Mouse (Mus musculus) left cerebral cortex, postnatal 36 days (tissue): ENCODE data around the gene Olfr802. TPM values are rescaled to one million over a fixed set of nuclear protein-coding genes. Genes with fewer than 3 reads are reported as not detected.

Experiments
- DNase-seq, 2 experiments: peaks; one replicate each; pipeline ENCODE4 v3.0.0; 2021 to 2022; ENCODE audit warnings: low spot score in 2 of 2, mixed read lengths in 1 of 2
- intact Hi-C: fragments of 180-260 bp; cut with DNase I; formaldehyde crosslinking; loops from one replicate; pipeline ENCODE4 v1.15.1; 2025
- microRNA-seq: library from miRNA; unstranded; fragments of <30 nt; microRNA quantifications from one replicate; pipeline ENCODE4 v1.2.0, GENCODE M21; 2022
- total RNA-seq, 2 experiments: library from RNA; stranded (reverse); gene quantifications; 2 replicates each; pipeline ENCODE4 v1.2.3; 2021

Gene Olfr802
- under 1 TPM; 0.07 to 0.15 TPM for total RNA-seq

- DNase-seq: no peak
- intact Hi-C loops: no loop called here
Observed at GRCm38 (mm10) chr10:129688069-129688468, at the start of gene Olfr802. TSS of gene Olfr802 (minus strand) at chr10:129688169.

GRCm38 (mm10) chr10:129729275-129729674 lies 41.3 kb upstream of the Olfr802 start, which contains the start of gene Olfr805:
TSS of gene Olfr805 (minus strand) at chr10:129729375.
- intact Hi-C loops: no loop called here
- DNase-seq: no peak

- intact Hi-C loops: no loop called here
Observed at GRCm38 (mm10) chr10:129702910-129703309, 14.9 kb upstream of the Olfr802 start, which contains the start of gene Olfr804. TSS of gene Olfr804 (plus strand) at chr10:129703210.

GRCm38 (mm10) chr10:129694186-129694585 lies 6.2 kb upstream of the Olfr802 start, which contains the start of gene Olfr803:
TSS of gene Olfr803 (minus strand) at chr10:129694286.
- intact Hi-C loops: no loop called here
- DNase-seq: no peak

More at GRCm38 (mm10) chr10:129702910-129703309, 14.9 kb upstream of the Olfr802 start, which contains the start of gene Olfr804:
- DNase-seq: no peak

- intact Hi-C loops: no loop called here
- no peak for DNase-seq
Observed at GRCm38 (mm10) chr10:129673765-129674164, 14.2 kb downstream of the Olfr802 start, which contains the start of gene Olfr801. TSS of gene Olfr801 (minus strand) at chr10:129673865.

GRCm38 (mm10) chr10:129657394-129657793 lies 30.6 kb downstream of the Olfr802 start, which contains the start of gene Olfr800:
TSS of gene Olfr800 (plus strand) at chr10:129657694.
- intact Hi-C loops: no loop called here
- no peak for DNase-seq

- intact Hi-C loops: no loop called here
- DNase-seq: no peak
Observed at GRCm38 (mm10) chr10:129651763-129652162, 36.2 kb downstream of the Olfr802 start.

- DNase-seq: no peak
Observed at GRCm38 (mm10) chr10:129637184-129637583, 50.8 kb downstream of the Olfr802 start, which contains the start of gene Olfr799. TSS of gene Olfr799 (plus strand) at chr10:129637484.

GRCm38 (mm10) chr10:129627834-129628233 lies 60.1 kb downstream of the Olfr802 start, which contains the start of gene Olfr798:
TSS of gene Olfr798 (minus strand) at chr10:129627934.
- no peak for DNase-seq
- intact Hi-C loops: no loop called here

More at GRCm38 (mm10) chr10:129637184-129637583, 50.8 kb downstream of the Olfr802 start, which contains the start of gene Olfr799:
- intact Hi-C loops: no loop called here

Small RNA genes lying within 50 kb of the gene (microRNA-seq; reads per million reads assigned to microRNA genes)
- gene Gm24485: not detected

Other genes with a start within 250 kb of the Olfr802 start
- not detected for gene Olfr787, start 226.3 kb downstream of the Olfr802 start, total RNA-seq
- gene Olfr788, start 217.2 kb downstream of the Olfr802 start, total RNA-seq: not detected
- gene Olfr789, start 203.4 kb downstream of the Olfr802 start, total RNA-seq: not detected
- not detected for gene Olfr790, start 189.7 kb downstream of the Olfr802 start, total RNA-seq
- gene Olfr791, start 166.4 kb downstream of the Olfr802 start, total RNA-seq: not detected
- not detected for gene Olfr792, start 149.0 kb downstream of the Olfr802 start, total RNA-seq
- not detected for gene Olfr794, start 120.5 kb downstream of the Olfr802 start, total RNA-seq
- gene Olfr796, start 75.6 kb downstream of the Olfr802 start, total RNA-seq: not detected
- not detected for gene Olfr798, start 60.2 kb downstream of the Olfr802 start, total RNA-seq
- not detected for gene Olfr799, start 50.7 kb downstream of the Olfr802 start, total RNA-seq
- gene Olfr800, start 30.5 kb downstream of the Olfr802 start, total RNA-seq: not detected
- gene Olfr801, start 14.3 kb downstream of the Olfr802 start, total RNA-seq: not detected
- not detected for gene Olfr803, start 6.1 kb upstream of the Olfr802 start, total RNA-seq
- not detected for gene Olfr804, start 15.0 kb upstream of the Olfr802 start, total RNA-seq
- not detected for gene Olfr805, start 41.2 kb upstream of the Olfr802 start, total RNA-seq
- not detected for gene Olfr806, start 53.8 kb upstream of the Olfr802 start, total RNA-seq
- gene Olfr807, start 69.6 kb upstream of the Olfr802 start, total RNA-seq: not detected
- gene Olfr808, start 77.3 kb upstream of the Olfr802 start, total RNA-seq: not detected
- not detected for gene Olfr809, start 86.5 kb upstream of the Olfr802 start, total RNA-seq
- gene Olfr810, start 106.7 kb upstream of the Olfr802 start, total RNA-seq: not detected
- gene Olfr811, start 116.2 kb upstream of the Olfr802 start, total RNA-seq: not detected
- not detected for gene Olfr812, start 157.9 kb upstream of the Olfr802 start, total RNA-seq
- gene Olfr813, start 167.2 kb upstream of the Olfr802 start, total RNA-seq: not detected
- not detected for gene Olfr814, start 191.7 kb upstream of the Olfr802 start, total RNA-seq
- not detected for gene Olfr815, start 217.7 kb upstream of the Olfr802 start, total RNA-seq
- not detected for gene Olfr816, start 227.4 kb upstream of the Olfr802 start, total RNA-seq